Mouse (Mus musculus) ovary, postnatal 14 days (tissue): ENCODE results near the gene Tldc2.

Source experiments
- DNase-seq: peaks from one replicate; pipeline ENCODE4 v3.0.0; 2022; ENCODE audit warnings: low spot score

The Tldc2 gene

DNA sequence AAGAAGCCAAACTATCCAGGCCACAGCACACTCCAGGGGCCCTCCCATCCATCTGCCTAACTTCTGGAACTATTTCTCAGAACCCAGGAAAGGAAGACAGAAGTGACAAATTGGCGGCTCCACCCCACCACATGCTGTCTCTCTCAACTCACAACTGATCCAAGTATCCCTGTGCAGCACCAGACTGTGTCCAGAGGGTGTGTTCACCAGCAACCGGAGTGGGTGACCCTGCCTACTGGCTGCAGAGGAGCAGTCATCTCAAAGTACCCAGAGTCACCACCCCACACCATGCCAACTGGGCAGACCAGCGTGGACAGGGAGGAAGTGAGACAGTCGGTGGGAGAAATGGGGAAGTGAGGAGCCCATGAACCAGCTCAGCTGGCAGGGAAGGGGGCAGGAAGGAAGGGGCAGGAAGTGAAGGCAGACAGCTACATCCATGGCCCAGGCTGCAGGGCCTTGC lies 23.6 kb upstream of the Tldc2 start:
- DNase-seq, result no peak

DNA sequence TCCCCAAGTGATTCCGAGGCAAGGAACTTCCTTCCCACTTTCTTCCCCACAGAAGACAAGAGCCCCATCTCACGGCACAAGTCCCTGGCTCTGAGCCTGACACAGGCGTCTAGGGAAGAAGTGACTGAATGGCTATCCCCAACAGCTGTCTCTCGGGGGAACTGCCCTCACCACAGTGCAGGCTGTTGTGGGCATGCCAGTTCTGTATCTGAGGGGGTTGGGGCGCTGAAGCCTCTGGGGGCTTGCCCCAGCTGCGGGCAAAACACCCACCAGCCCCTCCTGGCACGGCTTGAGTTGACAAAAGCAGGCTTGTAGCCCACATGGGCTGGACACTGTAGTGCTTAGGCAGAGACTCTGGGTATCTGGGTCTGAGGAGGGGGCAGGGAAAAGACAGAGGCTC lies 22.7 kb upstream of the Tldc2 start:
- DNase-seq, result no peak

DNA sequence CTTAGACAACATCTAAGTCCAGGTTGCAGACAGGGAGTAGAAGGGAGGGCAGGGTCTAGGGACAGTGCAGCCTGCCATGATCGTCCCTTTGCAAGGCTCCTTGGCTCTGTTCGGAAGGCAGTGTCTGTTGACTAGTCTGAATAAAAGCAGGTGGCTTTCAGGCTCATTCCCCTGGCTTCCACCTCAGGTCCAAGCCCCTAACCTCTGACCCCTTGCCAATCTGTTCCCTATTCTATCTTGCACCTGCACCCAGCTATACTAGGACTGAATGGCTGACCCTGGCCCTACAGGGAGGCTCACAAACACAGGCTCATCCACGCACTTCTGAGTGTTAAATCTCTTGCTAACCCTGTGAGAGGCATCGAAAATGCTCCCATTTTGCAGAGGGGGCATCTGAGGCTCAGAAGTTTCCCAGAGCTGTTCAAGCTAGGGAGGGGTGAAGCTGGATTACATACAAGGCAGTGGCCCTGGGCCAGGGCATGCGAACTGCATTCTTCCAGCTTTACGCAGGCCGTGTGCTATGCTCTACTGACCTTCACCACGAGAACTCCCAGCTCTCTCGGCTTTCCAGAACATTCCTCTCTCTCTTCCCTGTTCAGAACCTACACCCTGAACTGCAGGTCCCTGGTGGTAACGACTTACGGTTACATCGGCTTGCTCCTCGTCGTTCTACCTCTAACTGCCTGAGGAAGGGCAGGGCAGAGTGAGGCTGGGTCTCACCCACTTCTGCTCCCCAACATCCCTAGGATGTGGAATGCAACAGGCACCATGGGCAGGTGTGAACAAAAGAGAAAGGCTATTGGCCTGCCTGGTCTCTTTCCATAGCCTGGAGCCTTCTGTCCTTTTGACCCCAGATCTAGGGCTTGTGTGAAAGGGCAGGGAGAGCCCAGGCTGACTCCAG lies 21.6 kb upstream of the Tldc2 start:
- DNase-seq, result no peak

DNA sequence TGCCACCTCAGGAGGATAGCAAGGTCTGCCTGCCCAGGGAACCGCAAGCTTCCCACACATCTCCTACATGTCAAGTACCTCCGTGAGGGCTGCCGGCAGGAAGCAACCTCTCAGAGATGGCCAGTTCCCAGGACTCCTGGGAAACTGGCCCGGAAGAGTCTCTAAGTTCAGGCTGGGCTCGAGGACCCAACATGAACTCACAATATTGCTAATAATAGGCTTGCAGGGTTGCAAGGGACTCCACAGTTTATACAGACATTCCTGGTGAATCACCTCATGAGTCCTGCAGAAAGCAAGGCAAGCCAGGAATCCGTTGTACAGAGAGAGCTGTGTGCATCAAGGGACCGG lies 21.0 kb upstream of the Tldc2 start:
- DNase-seq, result no peak

DNA sequence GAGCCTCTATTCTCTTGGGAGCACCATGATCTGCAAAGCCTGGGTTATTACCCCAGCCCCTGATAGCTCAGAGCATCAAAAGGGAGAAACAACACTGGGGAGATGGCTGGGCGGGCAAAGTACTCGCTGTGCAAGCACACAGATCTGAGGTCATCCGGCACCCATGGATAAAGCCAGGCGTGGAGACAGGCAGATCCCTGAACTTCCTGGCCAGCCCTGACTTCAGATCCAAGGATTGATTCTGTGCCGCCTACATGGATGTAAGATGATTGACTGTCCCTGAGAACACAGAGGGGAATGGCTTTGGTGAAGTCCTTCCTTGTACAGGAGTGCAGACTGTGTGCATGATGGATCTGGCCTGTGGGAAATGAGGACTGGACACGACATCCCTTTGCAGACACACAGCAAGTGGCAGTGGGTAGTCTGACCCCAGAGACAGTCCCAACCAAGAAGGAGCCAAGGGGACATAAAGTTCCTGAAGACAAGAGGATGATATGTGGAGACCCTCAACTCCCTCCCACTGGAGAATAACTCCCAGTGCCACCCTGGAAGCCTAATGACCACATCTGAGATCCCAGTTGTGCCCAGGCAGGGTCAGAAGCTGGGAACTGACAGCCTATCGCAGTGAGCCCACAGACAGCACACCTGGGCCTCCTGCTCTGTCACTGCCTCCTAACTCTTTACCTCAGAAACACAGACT lies 20.0 kb upstream of the Tldc2 start:
- no peak for DNase-seq

DNA sequence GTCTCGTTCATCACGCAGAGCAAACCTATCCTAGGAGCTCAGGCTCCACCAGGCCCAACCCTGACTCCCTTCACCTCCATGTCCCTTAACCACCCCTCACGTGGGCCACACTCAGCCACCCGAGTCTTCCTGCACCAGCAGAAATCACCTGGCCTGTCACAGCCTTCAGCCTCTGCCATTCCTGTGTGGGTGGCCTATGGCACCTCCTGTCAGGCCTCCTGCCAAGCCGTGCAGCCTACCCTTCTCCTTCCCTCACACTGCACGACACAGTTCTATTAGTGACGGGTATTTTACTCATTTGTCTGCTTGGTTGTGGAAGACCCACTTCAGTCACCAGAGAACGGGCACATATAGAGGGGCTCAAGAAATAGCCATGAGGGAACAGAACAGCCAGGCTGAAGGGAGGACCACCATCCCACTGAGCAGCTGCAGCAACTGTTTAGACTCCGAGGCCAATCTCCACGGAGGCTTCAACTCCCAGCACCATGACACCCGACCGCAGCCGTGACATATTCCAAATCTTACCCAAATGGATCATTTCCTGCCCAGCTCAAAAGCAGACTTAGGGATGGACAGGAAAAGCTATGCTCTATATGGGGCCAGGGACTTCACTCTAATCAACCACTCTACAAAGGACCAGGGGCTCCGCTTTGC lies 18.0 kb upstream of the Tldc2 start:
- DNase-seq, result no peak

DNA sequence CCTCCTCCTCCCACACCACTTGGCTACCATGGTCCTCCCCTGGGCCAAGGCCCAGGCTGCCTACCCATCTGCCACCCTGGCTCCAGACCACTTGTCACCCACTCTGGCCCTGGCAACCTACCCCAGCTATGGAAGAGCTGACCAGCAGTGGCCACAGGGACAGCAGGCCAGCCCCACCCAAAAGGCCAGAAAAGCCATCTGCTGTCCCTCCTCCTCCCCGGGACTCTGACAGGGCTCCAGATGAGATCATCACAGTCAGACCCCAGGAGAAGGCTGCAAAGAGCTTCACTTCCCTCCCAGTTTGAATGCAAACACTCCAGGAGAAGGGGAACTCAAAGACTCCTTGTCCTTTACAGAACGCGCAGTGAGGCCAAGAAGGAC lies 17.5 kb upstream of the Tldc2 start:
- DNase-seq, result no peak

DNA sequence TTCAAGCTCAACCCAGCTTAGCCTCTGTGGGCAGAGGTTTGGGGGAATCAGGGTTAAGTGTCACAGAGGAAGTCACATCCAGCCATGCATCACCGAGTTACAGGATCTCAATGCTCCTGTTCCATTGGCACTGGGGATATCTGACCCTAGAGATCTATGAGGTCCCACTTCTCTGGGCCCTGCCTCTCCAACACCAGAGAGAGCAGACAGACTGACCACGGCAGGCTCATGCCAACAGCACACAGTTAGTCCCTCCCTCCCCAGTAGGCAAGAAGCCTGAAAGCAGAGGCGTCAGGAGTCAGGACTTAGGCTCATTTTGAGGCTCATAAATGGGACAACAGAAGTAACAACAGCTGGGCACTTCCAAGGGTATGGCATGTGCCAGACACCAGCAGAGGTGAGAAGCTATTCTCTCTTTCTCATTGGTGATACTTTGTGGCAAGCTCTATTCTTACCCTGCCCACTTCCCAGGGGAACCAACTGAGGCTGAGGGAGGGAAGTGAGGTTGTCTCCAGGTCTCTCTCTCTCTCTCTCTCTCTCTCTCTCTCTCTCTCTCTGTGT lies 17.0 kb upstream of the Tldc2 start:
- no peak for DNase-seq

DNA sequence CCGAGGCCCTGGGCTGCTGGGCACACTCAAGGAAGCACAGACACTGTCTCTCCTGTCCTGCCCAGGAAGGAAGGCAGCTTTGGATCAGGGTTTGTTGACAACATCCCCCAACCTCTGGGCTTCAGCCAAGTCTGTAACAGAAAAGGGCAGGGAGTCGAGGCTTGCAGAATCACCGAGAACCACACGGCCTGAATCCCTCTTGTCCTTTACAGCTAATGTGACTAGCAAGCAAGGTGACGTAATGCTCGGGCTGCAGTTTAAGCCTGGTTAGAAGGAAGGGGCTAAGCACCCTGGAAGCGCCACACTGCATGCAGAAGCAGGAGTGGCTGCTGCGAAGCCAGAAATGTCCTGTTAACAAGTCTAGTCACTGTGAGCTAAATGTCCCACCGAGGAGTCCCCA lies 16.5 kb upstream of the Tldc2 start:
- DNase-seq, result no peak

DNA sequence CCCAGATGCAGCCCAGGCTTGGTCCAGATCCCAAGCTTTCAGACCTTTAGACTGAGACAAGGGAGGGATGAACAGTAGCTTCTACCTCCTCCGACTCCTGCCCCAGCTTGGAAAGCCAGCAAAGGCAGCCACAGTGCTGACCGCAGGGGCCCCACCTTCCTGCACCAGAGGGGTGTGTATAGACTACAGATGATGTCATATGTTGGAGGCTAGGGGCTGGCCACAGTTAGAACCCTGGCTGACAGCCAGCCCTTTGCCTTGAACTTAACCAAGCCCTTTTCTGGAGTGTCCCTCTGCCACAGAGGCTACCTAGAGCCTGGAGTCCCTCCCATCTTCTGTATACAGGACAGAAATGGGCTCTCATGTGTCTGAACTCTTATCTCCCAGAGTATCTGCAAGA lies 15.3 kb upstream of the Tldc2 start:
- DNase-seq, result no peak

DNA sequence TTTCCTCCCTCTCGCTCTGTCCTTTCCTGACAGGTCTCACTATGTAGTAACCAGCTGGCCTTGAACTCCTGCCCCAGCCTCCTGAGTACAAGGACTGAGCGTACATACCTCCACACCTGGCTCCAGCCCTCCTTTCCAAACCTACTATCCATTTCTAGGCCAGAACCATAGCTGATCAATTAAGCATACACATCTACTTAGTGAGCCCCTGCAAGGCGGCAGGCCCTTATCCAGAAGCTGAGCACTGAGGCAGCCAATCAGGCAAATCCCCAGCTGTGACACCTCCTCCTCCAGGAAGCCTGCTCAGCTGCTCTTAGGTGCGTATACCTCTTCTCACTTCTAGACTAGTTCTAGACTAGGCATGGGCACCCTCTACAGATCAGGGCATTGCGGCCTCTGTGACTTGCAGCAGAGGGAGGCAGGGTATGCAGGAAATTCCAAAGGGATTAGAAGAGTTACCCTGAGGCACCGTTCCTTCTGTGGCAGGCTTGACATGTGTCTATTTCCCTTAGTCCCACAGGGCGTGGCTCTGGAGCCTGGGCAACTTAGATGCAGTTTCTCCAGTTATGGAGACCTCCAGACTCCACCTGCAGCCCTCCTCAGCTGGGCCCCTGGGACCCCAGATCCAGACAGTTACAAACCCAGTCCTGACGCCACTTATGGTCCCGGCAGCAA lies 14.4 kb upstream of the Tldc2 start:
- no peak for DNase-seq

DNA sequence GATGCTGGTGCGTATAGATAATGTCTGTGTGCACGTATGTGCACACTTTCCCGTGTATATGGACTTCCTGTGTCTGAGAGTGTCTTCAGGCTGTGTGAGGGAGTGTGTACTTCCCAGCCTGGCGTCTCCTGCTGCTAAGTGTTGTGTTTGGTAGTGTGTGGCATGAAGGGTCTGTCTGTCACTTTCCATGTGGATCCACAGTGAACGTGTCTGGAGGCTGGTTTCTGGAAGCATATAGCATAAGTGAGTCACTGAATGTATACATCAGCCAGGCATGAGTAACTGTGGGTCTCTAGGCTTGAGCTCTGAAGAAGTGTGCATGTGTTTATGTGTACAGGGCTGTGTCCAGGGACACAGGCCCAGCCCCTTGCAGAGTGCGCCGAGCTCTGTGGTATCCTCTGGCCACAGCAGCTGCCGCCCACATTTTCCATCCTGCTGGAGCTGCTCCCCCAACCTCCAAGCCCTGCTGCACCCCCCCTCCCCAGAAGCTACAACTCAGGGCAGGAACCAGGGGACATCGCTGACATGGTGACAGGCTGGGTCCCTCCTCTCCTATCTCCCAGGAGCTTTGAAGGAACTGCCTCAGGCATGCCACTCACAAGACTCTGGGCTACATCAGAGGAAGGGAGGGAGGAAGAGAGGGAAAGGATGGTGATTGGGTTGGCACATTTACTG lies 13.3 kb upstream of the Tldc2 start:
- DNase-seq, result no peak

DNA sequence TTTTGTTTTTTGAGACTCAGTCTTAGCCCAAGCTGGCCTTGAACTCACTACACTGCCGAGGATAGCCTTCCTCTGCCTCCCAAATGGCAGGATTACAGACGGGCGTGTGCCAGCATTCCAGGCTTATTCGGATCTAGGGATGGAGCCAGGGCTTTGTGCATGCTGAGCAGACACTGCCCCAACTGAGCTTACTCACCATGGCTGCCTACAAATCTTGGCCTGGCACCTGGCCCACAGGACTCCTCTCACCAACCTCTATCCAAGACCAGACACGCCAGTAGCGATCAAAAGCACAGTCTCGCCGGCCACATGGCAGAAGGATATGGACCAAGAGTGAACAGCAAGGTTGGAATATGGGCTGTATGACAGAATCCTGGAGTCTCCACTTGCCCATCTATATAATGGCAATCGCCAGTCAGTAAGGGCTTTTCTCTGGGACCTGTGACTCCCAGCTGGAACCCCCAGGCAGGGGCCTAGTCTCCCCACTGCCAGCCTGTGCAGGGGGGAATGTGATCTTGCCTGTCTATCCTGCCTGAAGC lies 12.6 kb upstream of the Tldc2 start:
- DNase-seq, result no peak

DNA sequence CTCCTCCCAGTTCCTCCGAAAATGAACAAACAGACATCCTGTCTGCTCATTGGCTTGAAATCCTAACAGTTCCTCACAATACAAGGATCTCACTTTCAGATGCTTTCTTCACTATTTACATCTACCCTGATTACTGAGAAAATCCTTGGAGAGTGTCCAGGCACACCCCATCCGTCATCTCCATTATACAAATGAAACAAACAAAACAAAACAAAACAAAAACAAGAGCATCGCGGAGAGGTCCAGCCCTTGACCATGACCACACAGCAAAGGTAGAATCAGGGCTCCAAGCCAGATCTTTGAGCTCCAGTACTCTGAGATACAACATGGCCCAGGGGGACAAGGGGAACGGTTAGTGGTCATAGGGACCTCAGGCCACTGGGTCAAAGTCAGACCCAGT lies 12.1 kb upstream of the Tldc2 start:
- DNase-seq, result no peak

DNA sequence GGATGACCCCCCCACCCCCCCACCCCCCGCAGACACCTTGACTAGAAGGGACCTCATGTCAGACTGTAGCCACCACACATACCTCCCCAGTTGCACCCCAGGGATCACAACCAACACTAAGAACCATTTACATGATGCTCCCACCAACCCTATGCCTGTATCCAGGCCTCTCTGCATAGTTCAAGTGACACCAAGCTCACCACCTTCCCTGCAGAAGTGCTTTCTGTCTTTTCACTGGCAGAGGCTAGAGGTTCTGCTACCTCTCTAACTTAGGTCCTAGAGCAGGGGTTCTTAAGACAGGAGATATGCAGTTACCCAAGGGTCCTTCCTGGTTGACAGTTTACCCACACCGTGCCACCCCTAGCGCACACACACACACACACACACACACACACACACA lies 11.6 kb upstream of the Tldc2 start:
- no peak for DNase-seq

DNA sequence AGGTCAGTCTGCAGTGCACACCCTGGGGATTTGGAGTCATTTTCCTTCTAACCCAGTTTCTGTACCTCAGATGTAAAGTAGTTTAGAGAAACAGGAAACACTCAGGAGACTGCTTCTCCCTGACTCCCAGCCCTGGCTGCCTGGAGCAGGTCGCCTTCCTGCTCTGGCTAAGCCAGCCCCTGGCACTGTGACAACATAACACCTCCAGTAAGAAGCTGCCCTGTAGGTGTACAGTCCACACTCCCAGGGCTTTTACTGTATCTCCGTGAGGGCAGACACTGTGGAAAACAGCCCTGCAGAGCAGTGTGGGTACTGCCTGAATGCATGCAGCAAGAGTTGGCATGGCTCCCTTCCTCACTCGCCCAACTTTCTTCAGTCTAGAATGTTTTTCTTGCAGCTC lies 11.2 kb upstream of the Tldc2 start:
- DNase-seq, result no peak

DNA sequence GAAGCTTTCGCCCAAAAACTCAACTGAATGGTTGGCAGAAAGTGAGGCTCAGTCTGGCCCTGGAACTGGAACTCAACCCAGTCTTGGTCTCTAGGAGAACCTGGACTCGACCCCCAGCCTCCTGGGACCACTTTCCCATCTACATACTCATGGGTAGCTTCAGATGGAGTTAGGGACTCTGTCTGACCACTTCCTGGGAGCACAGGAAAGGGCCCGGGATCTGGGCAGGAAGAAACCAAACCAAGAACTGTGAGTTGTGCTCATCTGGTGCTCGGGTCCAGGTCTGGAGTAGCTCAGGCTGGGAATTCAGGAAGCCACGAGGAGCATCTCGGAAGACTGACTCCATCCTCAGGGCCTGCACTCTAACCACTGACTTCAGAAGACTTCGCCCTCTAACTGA lies 10.3 kb upstream of the Tldc2 start:
- no peak for DNase-seq

DNA sequence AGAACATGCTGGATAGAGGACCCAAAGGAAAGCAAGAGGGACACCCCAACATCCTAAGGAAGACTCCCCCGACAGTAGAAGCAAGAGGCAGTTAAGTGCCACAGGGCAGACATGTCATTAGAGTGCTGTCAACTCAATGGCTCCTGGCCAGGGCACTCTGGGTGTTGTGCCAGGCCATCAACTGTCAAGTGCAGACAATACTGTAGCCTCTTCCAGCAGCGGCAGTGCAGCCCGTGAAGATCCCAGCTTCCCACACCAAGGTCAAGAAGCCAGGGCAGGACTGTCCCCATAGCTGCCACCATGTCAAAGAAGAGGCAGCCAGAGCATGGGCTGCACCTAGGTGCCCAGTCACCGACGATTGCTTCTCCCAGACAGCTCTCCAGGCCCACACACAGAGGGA lies 9.7 kb upstream of the Tldc2 start:
- no peak for DNase-seq

DNA sequence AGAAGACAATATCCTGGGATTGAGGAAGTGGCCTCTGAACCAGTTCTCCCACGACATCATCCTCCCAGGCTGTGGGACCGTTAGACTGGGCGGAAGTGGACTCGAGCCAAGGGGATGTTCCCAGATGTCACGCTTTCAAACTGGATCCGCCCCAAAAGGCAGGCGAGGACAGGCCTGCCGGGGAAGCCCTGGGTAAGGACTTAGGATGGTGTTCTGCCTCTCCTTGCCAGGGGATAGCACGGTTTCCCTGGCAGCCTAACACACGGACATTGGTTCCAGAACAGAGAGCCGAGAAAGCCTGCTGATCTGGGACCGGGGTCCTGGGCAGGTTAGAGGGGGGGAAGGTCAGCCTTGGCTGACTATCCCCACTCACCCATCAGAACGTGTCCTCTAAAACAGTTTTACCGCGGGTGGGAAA lies 9.2 kb upstream of the Tldc2 start:
- peak; percentile 78 for DNase-seq

DNA sequence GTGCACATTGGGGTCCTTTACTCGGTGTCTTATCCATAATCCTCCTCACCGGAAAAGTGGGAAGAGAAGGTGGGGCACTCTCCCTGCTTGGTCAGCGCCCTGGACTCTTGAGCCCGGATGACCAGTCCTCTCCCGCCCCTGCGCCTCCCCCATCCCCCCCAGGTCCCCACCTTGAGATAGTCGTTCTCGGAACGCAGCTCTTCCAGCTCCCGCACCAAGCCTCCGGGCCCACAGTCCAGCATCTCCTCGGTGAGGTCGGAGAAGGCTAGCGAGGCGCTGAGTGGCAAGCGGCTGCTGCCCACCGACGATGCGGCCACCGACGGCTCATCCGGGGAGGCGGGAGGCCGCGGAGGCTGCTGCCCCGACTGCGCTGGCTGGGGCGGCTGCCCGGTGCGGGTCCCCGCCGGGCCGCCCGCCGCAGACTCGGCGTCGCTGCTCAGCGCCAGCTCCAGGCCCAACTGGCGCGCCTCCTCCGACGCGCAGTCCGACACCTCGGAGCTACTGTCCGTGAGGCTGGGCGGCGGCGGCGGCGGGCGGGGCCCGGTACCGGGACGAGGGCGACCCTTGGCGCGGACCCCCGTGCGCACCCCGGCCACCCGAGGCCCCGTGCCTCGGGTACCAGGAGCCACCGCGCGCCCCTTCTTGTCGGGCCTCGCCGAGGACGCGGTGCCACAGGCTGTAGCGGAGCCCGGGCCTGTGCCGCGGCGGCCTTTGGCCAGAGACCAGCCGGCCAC lies 8.6 kb upstream of the Tldc2 start:
- no peak for DNase-seq
